Mouse (Mus musculus): Measurements from ENCODE around the gene AC129217.1. TPM values are rescaled to one million over a fixed set of nuclear protein-coding genes. Genes with fewer than 3 reads are reported as not detected.
"Not testable (repeated sequence)": the region's sequence is repeated elsewhere in the genome, so short reads cannot be mapped to it uniquely, and the experiment has no call there.

Gene AC129217.1
- polyA plus RNA-seq, 1 experiment from 2014 or later = not detected

DNA sequence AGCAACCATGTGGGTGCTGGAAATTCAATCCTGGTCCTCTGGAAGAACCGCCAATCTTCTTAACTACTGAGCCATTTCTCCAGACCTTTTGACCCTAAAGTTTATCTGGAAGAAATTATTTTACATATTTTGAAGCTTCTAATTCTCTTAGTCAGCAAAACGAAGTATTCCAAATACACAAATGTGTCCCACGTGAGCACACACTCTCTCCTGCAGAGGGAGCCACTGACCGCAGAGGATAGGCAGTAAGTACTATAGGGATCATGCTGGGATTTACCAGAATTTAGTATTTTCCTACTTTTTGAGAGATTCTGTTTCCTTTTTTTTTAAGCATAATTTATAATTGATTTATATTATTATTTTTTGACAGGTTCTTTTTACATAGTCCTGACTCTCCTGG, 28.1 kb downstream of the AC129217.1 start:
- H3K36me3 ChIP-seq = no peaks in the 10 kb centered on the region
- 40% methylated on average over 4 of the region's 4 CpGs for WGBS
- no peak overlapping the region for H3K4me3 ChIP-seq
- H3K4me1 ChIP-seq = no peaks in the 10 kb centered on the region
- DNase-seq (ENCODE audit: low spot score) = no peak
- H3K27ac ChIP-seq = no peak overlapping the region
- H3K9me3 ChIP-seq = no peaks in the 10 kb centered on the region
- no peaks in the 10 kb centered on the region for H3K27me3 ChIP-seq (ENCODE audit: insufficient read depth, poor library complexity, severe bottlenecking)

DNA sequence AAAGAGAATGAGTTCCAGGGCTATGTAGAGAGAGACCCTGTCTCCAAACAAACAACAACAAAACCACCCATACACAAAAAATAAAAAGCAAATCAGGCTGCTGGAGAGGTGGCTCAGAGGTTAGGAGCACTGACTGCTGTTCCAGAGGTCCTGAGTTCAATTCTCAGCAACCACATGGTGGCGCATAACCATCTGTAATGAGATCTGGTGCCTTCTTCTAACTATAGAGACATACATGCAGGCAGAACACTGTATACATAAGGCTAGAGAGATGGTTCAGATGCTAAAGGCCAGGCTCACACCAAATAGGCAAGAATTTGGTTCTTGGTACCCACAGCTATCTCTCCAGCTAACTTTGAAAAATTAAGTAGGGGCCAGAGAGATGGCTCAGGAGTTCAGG, 29.4 kb downstream of the AC129217.1 start:
- WGBS = 13% methylated on average over 1 of the region's 1 CpGs
- DNase-seq (ENCODE audit: low spot score) = no peak

DNA sequence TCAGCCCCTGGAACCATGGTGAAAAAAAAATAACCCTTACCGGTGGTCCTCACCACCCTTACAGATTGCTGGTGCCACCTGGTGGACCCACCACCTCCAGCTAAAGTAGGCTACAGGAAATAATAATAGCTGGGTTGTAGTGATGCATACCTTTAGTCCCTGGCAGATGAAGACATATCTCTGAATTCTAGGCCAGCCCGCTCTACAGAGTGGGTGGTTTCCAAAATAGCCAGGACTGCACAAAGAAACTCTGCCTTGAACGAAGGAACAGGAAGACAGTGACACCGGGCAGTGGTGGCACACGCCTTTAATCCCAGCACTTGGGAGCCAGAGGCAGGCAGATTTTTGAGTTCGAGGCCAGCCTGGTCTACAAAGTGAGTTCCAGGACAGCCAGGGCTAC, 34.7 kb downstream of the AC129217.1 start:
- Histone ChIP-seq H3K9me3 (no peaks in the 10 kb centered on the region), H3K36me3 (no peaks in the 10 kb centered on the region), H3K4me3 (no peak overlapping the region), H3K4me1 (no peaks in the 10 kb centered on the region), H3K27me3 (ENCODE audit: insufficient read depth, poor library complexity, severe bottlenecking) (no peaks in the 10 kb centered on the region), H3K27ac (no peak overlapping the region)
- no peak for DNase-seq (ENCODE audit: low spot score)
- 75% methylated on average over 6 of the region's 6 CpGs for WGBS

More for the DNA sequence above, 29.4 kb downstream of the AC129217.1 start:
- no peaks in the 10 kb centered on the region for H3K4me1 ChIP-seq
- H3K4me3 ChIP-seq = no peak overlapping the region
- no peaks in the 10 kb centered on the region for H3K9me3 ChIP-seq
- H3K27me3 ChIP-seq (ENCODE audit: insufficient read depth, poor library complexity, severe bottlenecking) = no peaks in the 10 kb centered on the region
- no peak overlapping the region for H3K27ac ChIP-seq
- no peaks in the 10 kb centered on the region for H3K36me3 ChIP-seq

DNA sequence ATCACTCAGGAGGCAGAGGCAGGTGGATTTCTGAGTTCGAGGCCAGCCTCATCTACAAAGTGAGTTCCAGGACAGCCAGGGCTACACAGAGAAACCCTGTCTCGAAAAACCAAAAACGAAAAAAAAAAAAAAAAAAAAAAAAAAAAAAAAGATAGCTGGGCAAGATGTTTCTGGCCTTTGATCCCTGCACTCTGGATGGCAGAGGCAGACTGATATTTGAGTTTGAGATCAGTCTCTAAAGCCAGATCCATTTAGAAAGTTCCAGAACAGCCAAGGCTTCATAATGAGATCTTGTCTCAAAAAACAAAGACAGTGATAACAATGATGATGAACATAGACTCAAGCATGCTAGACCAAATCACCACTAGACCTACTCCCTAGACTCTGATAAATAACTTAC, 40.8 kb downstream of the AC129217.1 start:
- peaks cover 22% of the 10 kb centered on the region for H3K36me3 ChIP-seq
- H3K9me3 ChIP-seq; DNase-seq (ENCODE audit: low spot score); H3K27me3 ChIP-seq (ENCODE audit: insufficient read depth, poor library complexity, severe bottlenecking); H3K4me1 ChIP-seq: not testable (repeated sequence)
- WGBS = 78% methylated on average over 3 of the region's 3 CpGs
- peak overlapping the region; percentile 94; the same call in 1 of the 2 replicates for H3K27ac ChIP-seq
- peak overlapping the region; percentile 94 for H3K4me3 ChIP-seq

DNA sequence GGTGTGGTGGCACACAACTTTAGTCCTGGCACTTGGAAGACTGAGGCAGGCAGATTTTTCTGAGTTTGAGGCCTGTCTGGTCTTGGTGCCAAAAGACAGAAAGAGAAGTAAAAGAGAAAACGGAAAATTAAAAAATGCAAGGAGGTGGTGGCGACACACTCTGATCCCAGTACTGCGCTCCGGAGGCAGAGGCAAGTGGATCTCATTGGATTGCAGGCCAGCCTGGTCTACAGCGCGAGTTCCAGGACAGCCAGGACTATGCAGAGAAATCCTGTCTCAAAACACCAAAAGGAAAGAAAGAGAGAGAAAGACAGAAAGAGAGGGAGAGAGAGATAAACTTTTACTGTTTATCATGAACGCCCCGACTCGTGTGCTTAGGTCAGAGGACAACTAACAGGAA, 41.3 kb downstream of the AC129217.1 start:
- peaks cover 6% of the 10 kb centered on the region for H3K4me1 ChIP-seq
- no peak for DNase-seq (ENCODE audit: low spot score)
- peak overlapping the region; percentile 94 for H3K27ac ChIP-seq
- H3K4me3 ChIP-seq = peak overlapping the region; percentile 94
- WGBS = 38% methylated on average over 9 of the region's 9 CpGs
- peaks cover 27% of the 10 kb centered on the region for H3K36me3 ChIP-seq
- no peaks in the 10 kb centered on the region for H3K9me3 ChIP-seq
- H3K27me3 ChIP-seq (ENCODE audit: insufficient read depth, poor library complexity, severe bottlenecking) = no peaks in the 10 kb centered on the region

DNA sequence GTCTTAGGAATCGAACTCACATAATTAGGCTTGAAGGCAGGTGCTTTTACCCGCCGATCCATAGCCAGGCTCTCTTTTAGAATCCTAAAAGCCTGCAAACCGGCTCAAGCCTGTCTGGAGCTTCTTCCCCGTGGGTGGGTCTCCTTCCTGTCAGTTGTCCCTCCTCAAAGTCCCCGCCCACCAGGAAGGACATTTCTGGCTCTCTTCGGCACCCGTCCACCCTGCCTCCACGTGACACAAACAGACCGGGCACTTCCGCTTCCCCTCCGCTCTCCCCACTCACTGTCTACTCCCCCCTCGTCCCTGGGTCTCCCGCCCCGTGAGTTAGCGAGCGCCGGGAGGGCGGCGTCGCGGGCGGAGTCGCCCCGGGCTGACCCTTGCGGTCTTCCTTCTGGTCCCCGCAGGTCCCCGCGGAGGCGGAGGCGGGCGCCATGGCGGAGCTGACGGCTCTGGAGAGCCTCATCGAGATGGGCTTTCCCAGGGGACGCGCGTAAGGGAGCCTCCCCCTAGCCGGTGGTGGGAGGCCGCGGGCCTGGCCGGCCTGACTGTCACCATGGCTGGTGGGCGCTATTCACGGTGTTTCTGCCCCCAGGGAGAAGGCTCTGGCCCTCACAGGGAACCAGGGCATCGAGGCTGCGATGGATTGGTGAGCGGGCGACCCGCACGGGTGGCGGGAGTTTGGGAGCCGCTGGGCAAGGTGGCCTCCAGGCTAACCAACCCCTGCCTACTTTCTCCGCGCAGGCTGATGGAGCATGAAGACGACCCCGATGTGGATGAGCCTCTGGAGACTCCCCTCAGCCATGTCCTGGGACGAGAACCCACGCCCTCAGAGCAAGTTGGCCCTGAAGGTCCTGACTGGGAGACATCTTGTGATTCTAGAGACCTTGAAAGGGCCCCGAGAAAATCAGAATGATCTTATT, 42.0 kb downstream of the AC129217.1 start, which contains the start of gene Ubxn1:
Ubxn1 (plus strand) TSS at position 230 of the 920 bp plus-strand sequence.
- Histone ChIP-seq H3K4me3 (peak within 1 kb of the TSS; percentile 94), H3K36me3 (peaks cover 33% of the 10 kb centered on the region), H3K4me1 (peaks cover 6% of the 10 kb centered on the region), H3K27me3 (ENCODE audit: insufficient read depth, poor library complexity, severe bottlenecking) (no peaks in the 10 kb centered on the region), H3K9me3 (no peaks in the 10 kb centered on the region), H3K27ac (peak within 1 kb of the TSS; percentile 94)
- peak; percentile 99 for DNase-seq (ENCODE audit: low spot score)
- 1% methylated on average over 59 of the region's 59 CpGs for WGBS

DNA sequence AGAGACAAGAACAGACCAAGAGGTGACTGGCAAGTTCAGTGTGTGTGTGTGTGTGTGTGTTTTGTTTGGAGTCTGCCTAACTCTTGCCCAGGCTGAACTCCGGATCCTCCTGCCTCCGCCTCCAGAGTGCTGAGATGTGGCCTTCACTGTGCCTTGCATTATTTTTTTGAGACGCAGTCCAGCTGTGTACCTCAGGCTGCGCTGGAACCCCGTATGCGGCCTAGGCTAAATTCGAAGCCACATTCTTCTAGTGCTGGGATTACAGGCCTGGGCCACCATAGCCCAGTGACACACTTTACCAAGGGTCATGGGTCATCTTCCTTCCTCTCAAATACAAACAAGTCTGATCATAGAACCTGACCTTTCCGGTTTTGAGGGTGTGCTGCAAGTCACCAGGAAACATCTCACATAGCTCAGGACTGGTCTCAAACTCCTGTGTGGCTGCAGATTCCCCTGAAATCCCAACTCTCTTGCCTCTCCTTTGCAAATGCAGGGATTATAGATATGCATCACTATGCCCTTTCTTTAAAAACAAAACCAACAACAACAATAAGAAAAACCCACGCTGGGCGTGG, 42.8 kb downstream of the AC129217.1 start:
- DNase-seq (ENCODE audit: low spot score) = no peak
- H3K4me1 ChIP-seq = peaks cover 6% of the 10 kb centered on the region
- no peaks in the 10 kb centered on the region for H3K27me3 ChIP-seq (ENCODE audit: insufficient read depth, poor library complexity, severe bottlenecking)
- H3K4me3 ChIP-seq = peak overlapping the region; percentile 94
- peaks cover 37% of the 10 kb centered on the region for H3K36me3 ChIP-seq
- WGBS = 79% methylated on average over 10 of the region's 10 CpGs
- H3K9me3 ChIP-seq = no peaks in the 10 kb centered on the region
- H3K27ac ChIP-seq = peak overlapping the region; percentile 94

DNA sequence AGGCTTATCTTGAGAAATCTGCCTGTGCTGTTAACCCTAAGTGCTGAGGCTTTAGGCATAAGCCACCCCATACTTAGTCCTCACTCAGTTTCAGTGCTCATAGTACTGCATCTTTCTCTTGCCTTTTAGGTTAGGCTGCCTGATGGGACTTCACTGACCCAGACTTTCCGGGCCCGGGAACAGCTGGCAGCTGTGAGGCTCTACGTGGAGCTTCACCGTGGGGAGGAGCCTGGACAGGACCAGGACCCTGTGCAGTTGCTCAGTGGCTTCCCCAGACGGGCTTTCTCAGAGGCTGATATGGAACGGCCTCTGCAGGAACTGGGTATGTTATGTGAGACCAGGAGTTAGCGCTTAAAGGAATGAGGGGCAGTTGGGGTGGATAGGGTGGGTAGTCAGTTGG, 45.5 kb downstream of the AC129217.1 start:
- no peak overlapping the region for H3K4me3 ChIP-seq
- no peak for DNase-seq (ENCODE audit: low spot score)
- peaks cover 46% of the 10 kb centered on the region for H3K36me3 ChIP-seq
- no peak overlapping the region for H3K27ac ChIP-seq
- H3K4me1 ChIP-seq = peaks cover 11% of the 10 kb centered on the region
- H3K9me3 ChIP-seq = no peaks in the 10 kb centered on the region
- WGBS = 90% methylated on average over 7 of the region's 7 CpGs
- no peaks in the 10 kb centered on the region for H3K27me3 ChIP-seq (ENCODE audit: insufficient read depth, poor library complexity, severe bottlenecking)

DNA sequence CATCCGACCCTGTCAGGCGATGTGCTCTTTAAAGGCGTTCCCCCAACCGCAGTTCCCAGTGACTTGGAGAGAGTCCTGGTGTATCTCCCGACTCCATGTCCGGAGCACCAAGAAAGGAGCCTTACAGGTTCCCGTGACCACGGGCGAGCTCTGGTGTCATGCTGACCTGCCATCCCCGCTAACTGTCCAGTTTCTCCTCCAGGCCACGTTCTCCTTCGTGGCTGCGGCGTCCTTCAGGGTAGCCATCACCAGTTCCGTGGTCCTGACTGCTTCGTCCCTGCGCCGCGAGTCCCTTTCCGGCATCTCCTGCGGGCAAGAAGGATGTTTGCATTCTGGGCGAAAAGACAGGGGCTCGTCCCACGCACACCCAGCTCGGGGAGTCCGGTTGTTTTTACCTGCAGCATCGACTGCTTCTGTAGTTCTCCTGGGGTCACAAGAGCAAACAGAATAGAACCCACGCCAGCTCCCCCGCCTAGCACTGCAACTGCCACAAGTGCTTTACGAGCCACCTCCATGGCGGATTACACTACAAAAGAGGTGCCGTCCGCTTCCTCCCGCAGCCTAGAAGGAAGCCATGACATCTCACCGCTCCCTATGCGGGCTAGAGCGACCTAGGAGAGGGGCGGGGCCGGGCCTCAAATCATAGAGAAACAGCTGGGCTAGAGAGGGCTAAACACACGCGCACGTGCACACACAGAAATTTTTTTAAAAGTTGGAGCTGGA, 50.9 kb downstream of the AC129217.1 start, which contains the start of gene Uqcc3:
Uqcc3 (minus strand) TSS at position 613 of the 723 bp plus-strand sequence.
- H3K27me3 ChIP-seq (ENCODE audit: insufficient read depth, poor library complexity, severe bottlenecking) = no peaks in the 10 kb centered on the region
- H3K4me3 ChIP-seq = peak within 1 kb of the TSS; percentile 67
- 2% methylated on average over 42 of the region's 42 CpGs for WGBS
- peak within 1 kb of the TSS; percentile 94 for H3K27ac ChIP-seq
- H3K4me1 ChIP-seq = peaks cover 5% of the 10 kb centered on the region; the same call in 1 of the 2 replicates
- H3K36me3 ChIP-seq = peaks cover 23% of the 10 kb centered on the region
- DNase-seq (ENCODE audit: low spot score) = peak; percentile 93
- H3K9me3 ChIP-seq = no peaks in the 10 kb centered on the region

DNA sequence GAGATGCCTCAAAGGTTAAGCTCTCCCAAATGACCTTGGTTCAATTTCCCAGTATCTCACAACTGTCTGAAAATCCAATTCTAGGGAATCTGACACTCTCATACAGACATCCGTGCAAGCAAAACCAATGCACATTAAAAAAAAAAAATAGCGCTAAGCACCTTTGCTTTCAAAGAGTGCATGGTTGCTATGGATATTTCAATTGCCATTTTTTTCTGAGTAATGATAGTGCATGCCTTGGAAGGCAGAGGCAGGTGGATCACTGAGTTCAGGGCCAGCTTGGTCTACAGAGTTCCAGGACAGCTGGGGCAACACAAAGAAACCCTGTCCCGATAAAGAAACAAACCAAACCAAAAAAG, 51.4 kb downstream of the AC129217.1 start:
- H3K4me3 ChIP-seq = peak overlapping the region; percentile 67
- peaks cover 5% of the 10 kb centered on the region; the same call in 1 of the 2 replicates for H3K4me1 ChIP-seq
- WGBS = 22% methylated on average over 3 of the region's 3 CpGs
- no peaks in the 10 kb centered on the region for H3K9me3 ChIP-seq
- H3K27ac ChIP-seq = peak overlapping the region; percentile 94; the same call in 1 of the 2 replicates
- peaks cover 17% of the 10 kb centered on the region for H3K36me3 ChIP-seq
- DNase-seq (ENCODE audit: low spot score) = no peak
- H3K27me3 ChIP-seq (ENCODE audit: insufficient read depth, poor library complexity, severe bottlenecking) = no peaks in the 10 kb centered on the region

DNA sequence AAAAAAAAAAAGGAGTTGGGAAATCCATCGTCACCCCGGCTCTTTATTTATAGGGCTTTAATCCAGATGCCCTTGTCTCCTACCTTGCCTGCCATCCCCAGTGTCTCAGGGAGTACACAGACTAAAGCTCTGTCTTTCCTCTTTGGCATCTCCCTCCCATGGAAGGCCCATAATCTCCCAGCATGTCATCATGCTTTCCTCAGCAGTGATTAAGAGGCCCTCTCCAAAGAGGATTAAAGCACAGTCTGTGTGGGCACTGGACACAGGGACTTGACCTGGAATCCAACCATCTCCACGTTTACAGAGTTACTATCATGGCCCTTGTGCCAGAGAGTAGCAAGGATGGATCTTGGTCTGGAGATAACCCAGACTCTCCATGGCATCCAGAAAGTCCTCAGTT, 54.0 kb downstream of the AC129217.1 start, which contains the start of the genes Lbhd1 and Gm49403:
Lbhd1 (plus strand) TSS at position 117 of the 400 bp plus-strand sequence.
Gm49403 (plus strand) TSS at position 315 of the 400 bp plus-strand sequence.
- Histone ChIP-seq H3K4me3 (no peak within 1 kb of the TSS), H3K9me3 (no peaks in the 10 kb centered on the region), H3K4me1 (peaks cover 10% of the 10 kb centered on the region), H3K36me3 (no peaks in the 10 kb centered on the region), H3K27me3 (ENCODE audit: insufficient read depth, poor library complexity, severe bottlenecking) (no peaks in the 10 kb centered on the region), H3K27ac (no peak within 1 kb of the TSS)
- WGBS = 72% methylated on average over 3 of the region's 3 CpGs
- DNase-seq (ENCODE audit: low spot score) = no peak

DNA sequence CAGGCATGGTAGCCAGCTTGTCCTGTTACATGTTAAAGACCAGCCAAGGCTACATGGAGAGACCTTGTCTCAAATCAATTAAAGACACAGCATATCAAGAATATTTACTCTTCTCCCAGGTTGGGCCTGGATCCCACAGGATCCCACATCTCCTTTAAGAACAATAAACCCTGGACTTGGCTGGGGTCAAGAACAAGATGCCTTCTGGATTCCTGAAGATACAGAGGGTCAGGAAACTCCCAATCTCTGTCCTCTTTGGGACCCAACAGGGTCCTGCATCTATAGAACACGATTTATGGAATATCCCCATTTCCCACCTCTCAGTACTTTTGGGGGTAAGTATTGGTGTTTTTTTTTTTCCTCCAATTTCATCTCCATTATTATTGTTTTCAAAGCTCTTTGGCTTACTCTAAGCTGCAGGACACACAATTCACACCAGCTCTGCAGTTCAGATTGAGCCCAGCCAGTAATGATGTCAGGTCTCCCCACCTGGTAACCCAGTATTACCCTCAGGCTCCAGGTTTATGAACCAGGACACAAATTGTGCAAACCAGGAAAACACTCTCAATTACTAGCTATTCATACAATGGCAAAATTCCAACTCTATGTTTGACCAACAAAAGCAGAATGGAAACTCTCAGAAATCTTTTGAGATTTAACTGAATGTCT, 57.5 kb downstream of the AC129217.1 start:
- H3K27me3 ChIP-seq (ENCODE audit: insufficient read depth, poor library complexity, severe bottlenecking) = no peaks in the 10 kb centered on the region
- 41% methylated on average over 1 of the region's 1 CpGs for WGBS
- DNase-seq (ENCODE audit: low spot score) = no peak
- H3K4me1 ChIP-seq = peaks cover 8% of the 10 kb centered on the region
- H3K27ac ChIP-seq = peak overlapping the region; percentile 88
- H3K9me3 ChIP-seq = no peaks in the 10 kb centered on the region
- peaks cover 13% of the 10 kb centered on the region for H3K36me3 ChIP-seq
- H3K4me3 ChIP-seq = peak overlapping the region; percentile 71; the same call in 1 of the 2 replicates
